Mouse (Mus musculus) retina, postnatal 7 days (tissue): ENCODE results near the gene Gm10354.
"Not testable (repeated sequence)": the region's sequence is repeated elsewhere in the genome, so short reads cannot be mapped to it uniquely, and the experiment has no call there.

Source experiments
- DNase-seq: peaks from one replicate; pipeline ENCODE4 v3.0.0-alpha.2; 2012; ENCODE audit warnings: low read depth, low spot score

Gm10354 gene

GRCm38 (mm10) chr5:14978835-14979234, at the start of gene Gm10354:
Gene Gm10354, minus strand, starts transcription at chr5:14978935.
- not testable (repeated sequence) for DNase-seq

- not testable (repeated sequence) for DNase-seq
These were observed 45.6 kb upstream of the Gm10354 start for GRCm38 (mm10) chr5:15024316-15024715.

- not testable (repeated sequence) for DNase-seq
These were observed 41.3 kb upstream of the Gm10354 start for GRCm38 (mm10) chr5:15020067-15020466.

- DNase-seq: not testable (repeated sequence)
These were observed 32.2 kb upstream of the Gm10354 start for GRCm38 (mm10) chr5:15010639-15011582.

GRCm38 (mm10) chr5:15006907-15007306, 28.2 kb upstream of the Gm10354 start:
- DNase-seq: not testable (repeated sequence)

GRCm38 (mm10) chr5:15006288-15006687, 27.6 kb upstream of the Gm10354 start:
- DNase-seq: not testable (repeated sequence)

GRCm38 (mm10) chr5:15005584-15005983, 26.8 kb upstream of the Gm10354 start:
- not testable (repeated sequence) for DNase-seq

- DNase-seq: not testable (repeated sequence)
These were observed 26.1 kb upstream of the Gm10354 start for GRCm38 (mm10) chr5:15004569-15005562.

- not testable (repeated sequence) for DNase-seq
These were observed 19.3 kb upstream of the Gm10354 start for GRCm38 (mm10) chr5:14998077-14998476.

GRCm38 (mm10) chr5:14997556-14997955, 18.8 kb upstream of the Gm10354 start:
- DNase-seq: not testable (repeated sequence)

- DNase-seq: not testable (repeated sequence)
These were observed 18.0 kb upstream of the Gm10354 start for GRCm38 (mm10) chr5:14996670-14997249.

GRCm38 (mm10) chr5:14994124-14994523, 15.4 kb upstream of the Gm10354 start:
- DNase-seq: not testable (repeated sequence)

- DNase-seq: not testable (repeated sequence)
These were observed 11.8 kb upstream of the Gm10354 start for GRCm38 (mm10) chr5:14990375-14991158.

- DNase-seq: not testable (repeated sequence)
These were observed 8.1 kb upstream of the Gm10354 start for GRCm38 (mm10) chr5:14986649-14987387.

GRCm38 (mm10) chr5:14977368-14977767, 1.4 kb downstream of the Gm10354 start:
- DNase-seq: not testable (repeated sequence)

- not testable (repeated sequence) for DNase-seq
These were observed 3.4 kb downstream of the Gm10354 start for GRCm38 (mm10) chr5:14975294-14975693.

- not testable (repeated sequence) for DNase-seq
These were observed 5.9 kb downstream of the Gm10354 start for GRCm38 (mm10) chr5:14972841-14973240.

GRCm38 (mm10) chr5:14963821-14964220, 14.9 kb downstream of the Gm10354 start:
- not testable (repeated sequence) for DNase-seq

GRCm38 (mm10) chr5:14961502-14961901, 17.2 kb downstream of the Gm10354 start:
- not testable (repeated sequence) for DNase-seq
